Mouse (Mus musculus) T-cell, adult 2 months (primary cell): Measurements from ENCODE around the gene Pex14.

Source experiments
- DNase-seq: peaks from one replicate; pipeline ENCODE4 v3.0.0; 2022; ENCODE audit warnings: low spot score

Gene Pex14

DNA sequence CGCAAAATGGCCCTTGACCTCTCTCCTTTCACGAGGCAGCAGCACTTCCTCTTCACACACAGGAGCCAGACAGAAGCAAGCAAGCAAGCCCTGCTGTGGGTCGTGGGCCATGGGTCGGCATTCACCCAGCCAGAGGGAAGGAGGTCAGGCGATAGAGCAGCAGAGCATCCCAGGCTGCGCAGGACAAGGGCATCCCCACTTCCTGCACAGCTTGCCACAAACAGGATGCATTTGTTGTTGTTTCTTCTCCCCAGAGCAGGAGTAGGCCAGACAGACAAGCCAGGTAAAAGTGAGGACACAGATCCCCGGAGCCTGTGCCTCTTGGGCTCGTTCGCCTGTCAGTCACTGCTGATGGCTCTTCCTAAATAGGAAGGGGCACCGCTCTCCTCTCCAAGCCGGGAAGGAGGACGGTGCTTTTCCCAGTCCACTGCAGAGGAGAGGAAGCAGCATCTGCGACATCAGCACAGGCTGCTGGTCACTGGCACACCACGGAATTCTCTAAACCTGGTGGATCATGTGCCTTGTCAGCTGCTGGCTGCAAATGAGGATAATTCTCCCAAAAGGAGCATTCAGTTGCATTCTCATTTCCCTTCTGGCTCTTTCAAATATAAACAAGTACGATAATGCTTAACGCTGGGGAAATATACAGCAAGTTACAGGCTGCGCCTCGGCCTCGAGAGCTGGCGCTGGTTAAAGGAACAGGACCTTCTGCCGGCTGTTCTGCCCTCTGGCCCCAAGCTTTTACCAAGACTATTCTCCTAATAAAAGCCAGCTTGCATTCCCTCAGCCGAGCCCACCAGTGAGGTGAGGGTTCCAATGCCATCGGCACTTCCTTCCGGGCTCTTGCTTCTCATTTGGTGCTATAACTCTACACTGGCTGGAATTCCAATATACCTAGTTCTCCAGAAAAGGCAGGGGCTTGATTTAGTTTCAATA is 113.9 kb downstream of the Pex14 start:
- no peak for DNase-seq

DNA sequence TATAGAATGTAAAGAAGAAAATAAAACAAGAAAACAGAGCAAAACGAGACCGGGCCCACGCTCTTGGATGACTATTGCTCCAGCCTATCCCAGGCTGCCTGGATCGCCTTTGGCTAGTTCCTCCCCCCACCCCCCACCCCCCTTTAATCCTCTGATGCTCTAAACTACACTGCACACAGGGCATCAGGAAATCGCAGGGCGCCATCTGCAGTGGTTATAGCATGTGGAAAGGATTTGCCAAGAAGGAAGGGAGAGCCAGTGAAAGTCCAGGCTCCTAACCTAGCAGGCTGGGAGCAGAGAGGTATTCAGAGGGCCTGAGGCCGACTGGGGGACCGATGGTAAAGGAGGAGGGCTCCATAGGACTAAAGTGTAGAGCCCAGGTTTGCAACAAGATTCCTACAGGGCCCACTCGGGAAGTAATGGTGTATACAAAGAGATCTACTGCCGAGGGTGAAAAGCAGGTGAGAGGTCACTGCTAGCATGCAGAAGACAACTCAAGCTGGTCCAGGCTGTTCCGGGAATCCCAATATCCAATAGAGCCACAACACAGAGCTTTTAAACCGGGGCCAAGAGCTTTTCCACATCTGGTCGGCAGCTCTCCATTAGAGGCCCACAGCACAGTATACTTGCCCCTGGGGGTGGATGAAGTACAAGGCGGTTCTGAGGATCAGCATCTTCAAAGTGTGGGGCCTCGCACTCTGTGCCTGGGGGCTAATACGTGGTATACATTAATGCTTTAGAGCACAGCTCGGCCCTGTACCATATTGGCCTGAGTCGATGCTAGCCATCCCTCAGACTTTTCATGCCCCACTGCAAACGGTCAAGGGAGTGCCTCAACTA is 114.8 kb downstream of the Pex14 start:
- no peak for DNase-seq

DNA sequence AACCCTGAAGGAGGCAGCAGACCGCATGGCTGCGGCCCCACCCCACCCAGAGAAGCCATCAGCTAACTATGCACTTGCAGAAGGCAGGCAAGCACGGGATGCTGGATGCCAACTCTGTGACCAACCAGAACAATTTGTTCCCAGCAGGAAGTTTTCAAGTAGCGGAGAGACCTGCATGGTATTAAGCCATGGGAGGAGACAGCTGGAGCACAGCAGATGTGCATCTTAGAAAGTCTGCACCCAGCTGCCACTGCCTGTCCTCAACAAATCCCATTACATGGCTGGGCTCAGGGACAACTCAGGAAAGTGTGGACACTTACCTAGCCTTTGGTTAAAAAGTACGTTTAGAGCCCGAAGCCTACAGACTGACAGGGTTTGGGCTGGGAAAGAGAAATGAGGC is 117.4 kb downstream of the Pex14 start:
- DNase-seq: no peak

DNA sequence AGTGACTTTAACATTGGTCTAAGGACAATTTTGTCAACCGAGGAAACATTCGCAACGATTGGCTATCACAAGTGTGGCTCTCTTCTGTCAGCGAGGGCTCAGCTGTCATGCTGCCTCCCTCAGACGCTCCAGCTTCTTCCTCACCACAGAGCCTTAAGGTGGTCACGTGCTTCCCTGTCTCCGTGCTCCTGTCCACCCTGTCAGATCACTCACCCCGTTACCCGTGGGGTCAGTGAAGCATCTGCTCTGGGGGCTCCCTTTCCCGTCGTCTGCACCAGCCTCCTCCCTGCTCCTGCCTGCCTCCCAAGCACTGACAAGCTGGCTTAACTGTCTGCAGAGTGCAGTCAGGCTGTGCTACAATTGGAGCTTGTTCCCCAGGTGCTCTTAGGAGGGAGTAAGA is 119.8 kb downstream of the Pex14 start:
- no peak for DNase-seq

DNA sequence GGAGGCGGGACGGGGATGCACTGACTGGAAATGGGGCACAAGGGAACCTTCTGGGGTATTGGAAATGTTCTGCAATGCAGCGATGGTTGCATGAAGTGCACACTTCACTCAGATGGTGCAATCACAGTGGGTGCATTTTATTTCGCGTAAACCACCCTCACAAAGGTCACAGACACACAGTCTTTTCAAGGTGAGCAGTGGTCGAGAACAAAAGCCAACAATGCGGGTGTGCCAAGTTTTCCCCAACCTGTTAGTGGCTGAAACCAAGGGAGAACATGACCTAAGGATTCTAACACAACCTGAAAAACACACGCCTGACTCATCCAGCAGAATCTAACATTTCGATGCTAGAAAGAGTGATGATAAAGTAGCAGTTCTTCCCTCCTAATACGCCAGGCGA is 120.8 kb downstream of the Pex14 start:
- DNase-seq: no peak

DNA sequence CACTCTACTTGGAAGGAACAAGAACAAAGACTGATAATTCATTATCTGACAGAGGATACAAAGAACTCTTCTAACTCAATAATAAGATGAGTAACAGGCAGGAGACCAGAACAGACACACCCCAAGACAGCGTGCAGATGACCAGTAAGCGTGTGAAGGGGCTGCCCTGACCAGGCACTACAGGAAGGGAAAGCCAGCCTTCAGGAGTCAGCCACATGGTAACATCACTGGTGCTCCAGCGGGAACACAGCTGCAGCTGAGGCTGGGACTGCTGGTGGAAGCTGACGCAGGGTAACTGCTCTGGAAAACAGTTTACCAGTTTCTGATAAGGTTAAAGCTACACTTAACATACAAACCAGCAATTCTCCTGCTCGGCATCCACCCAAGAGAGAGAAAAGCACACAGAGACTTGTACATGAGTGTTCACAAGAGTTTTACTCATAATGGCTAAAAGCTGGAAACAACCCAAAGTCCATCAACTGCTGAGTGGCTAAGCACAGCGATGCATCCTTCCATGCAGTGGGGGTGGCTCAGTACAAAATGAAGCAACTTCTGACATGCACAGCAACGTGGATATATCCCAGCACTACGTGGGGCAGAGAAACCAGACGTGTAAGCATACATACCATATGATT is 121.3 kb downstream of the Pex14 start:
- DNase-seq: no peak

DNA sequence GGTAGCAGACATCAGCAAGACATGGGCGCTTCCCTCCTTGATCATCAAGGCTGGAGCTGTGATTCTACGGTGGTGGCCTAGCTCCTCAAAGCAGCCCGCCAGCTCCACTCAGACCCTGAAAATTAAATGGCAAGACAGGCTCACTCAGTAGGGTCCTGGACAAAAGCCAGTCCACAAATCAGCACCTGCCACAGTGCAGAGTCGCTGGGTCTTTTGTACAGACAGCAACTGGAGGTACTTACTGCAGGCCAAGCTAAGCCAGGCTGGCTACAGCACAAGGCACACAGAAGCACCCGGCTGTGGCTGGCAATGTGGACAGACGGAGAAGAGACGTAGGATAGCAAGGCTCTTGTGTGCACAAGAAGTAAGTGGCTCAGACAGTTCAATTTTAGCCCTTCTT is 124.8 kb downstream of the Pex14 start:
- DNase-seq: no peak

DNA sequence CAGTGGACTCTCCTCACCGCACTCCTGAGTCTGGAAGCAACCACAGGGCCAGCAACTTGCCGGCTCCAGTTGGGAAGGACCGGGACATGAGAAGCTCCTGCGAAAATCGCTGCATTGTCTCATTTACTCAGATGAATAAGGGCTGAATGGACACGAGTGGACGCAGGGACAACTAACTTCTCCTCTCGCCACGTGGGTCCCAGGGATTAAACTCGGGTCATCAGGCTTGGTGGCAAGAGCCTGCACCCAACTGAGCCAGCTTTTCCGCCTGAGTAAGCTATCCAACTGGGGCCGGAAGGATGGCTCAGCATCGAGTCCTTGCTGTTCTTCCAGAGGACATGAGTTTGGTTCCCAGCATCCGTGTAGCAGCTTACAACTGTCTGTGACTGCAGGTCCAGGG is 126.3 kb downstream of the Pex14 start:
- no peak for DNase-seq

DNA sequence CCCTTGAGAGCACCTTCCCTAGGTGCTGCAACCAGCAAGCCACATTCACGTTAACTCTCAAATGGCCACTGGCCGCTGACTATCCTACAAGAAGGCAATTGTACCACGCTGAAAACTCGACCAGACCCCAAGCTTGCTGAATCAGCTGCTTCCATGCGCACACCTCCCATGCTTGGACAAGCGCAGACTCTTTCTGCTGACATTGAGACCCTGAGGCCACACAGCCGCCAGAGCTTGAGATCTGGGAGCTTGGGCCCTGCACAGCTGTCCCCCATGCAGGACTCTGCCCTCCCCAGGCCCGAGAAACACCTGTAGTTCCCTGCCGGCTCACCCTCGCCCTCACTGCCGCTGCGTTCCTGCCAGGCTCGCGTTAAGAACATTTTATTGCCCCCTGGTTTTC is 127.0 kb downstream of the Pex14 start:
- no peak for DNase-seq

DNA sequence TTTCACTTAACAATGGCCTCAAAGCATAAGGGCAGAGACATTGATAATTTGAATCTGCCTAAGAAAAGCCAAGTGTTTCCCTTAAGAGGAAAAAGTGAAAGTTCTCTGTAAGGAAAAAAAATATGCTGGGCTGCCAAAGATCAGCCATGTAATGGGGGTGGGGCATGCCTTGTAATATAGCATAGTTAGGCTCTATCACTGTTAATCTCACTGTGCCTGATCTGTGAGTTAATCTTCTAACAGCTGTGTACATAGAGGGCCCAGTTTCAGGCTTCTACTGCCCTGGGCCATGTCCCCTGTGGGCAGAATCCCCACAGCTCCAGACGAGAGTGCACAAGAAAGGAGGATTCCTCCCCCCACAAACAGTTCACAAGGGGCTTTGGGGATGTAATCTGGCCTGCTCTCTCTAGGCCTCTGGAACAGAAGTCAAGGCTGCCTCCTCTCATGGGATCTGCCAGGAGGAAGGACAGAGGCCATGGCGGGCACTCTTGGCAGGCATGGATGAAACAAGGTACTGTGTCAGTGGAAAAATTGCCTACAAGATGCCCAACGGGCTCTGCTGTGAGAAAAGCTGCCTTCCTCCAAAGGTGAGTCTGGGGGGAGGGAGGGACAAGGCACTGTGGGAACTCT is 127.9 kb downstream of the Pex14 start:
- DNase-seq: no peak

DNA sequence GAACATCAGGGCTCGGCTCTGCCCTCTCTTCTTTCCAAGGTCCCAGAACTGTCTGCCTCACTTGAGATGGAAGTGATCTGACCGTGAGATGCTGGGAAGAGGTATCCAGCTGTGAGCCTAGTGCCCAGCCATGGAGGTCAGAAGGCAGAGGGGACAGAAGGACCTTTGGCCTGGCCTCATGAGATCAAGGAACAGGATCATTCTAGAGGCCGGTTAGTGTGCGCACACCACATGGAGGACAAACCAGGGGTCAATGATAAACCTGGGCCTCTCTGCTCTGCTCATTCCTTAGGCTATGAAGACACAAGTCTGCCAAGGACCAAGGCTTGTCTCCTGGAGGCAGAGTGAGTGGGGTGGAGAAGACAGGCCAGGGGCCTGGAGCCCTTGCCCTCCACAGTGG is 128.9 kb downstream of the Pex14 start:
- DNase-seq: no peak

DNA sequence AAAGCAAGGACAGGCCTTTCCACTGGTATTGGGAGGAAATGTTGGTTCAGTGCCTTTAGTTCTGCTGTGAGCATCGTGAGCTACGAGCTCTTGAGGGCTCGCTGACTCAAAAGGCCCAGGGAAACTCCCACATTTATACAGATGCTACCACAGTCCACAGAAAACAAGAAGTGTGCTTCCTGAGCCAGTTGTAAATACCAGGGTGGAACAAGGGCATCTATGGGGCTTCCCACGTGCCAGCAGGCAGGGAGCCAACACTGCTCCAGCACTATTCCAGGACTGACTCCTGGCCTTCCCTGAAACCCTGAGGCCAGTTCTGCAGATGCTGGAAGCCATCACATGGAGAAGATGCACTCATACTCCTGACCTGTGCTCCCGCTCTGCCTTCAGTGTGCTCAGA is 130.1 kb downstream of the Pex14 start:
- DNase-seq: no peak

DNA sequence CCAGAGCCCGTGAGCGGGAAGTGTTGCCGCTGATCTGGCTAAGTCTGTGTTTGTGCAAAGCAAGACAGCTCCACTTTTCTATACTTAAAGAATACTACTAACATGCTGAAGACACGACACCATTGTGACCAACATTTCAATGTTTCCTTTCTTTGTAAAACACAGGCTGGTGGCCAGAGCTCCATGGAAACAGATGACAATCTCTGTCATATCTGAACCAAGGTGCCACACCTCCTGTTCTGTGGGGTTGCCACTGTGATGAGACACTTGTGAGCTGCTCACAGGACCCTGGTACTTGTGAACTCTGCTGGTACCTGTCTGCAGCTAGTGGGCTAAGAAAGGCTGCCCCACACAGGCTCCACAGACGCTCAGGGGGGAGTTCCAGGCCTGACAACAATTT is 130.8 kb downstream of the Pex14 start:
- no peak for DNase-seq

DNA sequence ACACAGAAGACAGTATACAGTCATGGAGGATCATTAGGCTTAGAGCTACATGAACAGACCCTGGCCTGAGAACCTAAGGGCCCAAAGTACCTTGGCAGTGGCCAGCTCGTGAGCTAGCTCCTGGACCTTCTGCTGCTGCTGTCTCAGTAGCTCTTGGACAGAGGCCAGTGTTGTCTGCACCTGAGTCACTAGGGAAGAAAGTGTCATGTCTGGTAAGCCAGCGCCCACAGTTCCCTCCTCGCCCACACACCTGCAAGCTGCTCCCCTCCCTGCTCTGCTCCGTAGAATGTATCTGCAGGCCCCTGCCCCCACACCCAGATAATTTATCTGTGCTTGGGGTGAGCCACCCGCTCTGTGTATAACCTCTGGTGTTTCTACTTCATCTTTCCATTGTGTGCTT is 133.5 kb downstream of the Pex14 start:
- no peak for DNase-seq

DNA sequence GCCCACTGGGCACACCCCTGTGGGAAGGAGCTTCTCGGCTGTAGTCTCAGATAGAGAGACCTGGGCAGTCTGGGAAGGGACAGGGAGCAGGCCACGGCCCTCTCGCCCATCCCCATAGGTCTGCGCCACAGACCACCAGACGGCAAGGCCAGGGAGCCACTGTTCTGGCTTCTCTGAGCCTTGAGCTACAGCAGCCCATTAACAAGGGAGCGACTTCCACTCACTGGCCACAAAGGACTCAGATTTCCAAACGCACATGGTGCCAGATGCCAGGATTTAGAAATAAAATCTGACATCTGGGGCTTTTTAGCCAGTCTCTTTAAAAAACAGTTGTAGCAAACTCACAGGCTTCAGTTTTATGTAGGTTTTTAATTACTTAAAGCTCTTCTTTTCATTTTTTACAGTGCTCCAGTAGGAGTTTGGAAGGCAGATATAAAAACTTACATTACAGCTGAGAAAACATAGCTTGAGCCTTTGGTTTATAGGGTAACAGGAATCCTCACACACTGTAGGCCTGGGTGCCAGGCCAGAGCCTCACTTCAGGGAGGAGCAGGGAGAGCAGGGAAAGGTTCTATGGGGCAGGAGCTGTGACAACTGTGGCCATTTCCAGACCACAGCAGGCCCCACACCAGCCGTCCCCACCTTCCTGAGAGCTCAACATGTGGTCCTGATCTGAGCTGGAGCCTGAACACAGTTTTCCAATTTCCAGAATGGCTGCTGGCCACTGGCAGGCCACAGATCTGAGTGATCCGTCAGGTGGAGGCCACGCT is 134.9 kb downstream of the Pex14 start:
- no peak for DNase-seq

DNA sequence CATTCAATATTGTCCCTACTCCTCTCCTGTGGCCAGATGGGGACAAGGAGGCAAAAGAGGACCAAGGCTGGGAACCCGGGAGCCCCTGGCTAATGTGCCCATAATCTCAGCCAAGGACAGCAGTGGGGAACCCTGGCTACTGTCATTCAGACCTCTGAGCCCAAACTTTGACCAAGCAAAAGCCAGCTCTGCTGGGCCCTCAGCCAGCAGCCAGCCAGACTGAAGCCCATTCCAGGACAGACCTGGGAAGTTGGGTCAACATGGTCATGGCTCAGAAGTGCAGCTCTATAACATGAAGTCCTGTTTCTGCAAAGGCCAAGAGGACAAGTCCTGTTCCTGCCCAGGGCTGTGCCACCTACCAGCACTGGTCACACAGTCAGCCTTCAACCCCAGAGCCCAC is 137.6 kb downstream of the Pex14 start:
- DNase-seq: no peak

DNA sequence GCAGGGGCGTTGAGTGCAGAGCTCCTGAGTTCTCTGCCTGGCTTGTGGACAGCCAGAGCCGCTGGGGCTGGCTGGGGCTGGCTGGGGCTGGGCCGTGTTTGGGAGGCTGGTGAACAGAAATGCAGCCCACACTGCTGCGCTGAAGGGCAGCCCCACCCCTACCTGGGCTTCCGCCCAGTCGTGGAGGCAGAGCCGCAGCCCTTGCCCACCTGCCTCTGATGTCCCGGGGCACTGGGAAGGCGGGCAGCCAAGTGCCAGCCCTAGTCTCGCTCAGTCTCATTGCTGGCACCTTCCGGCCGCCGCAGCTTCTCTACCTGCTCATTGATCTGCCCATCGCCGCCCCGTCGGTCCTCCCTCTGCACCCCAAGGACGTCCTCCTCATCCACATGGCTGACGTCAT is 138.6 kb downstream of the Pex14 start:
- no peak for DNase-seq

DNA sequence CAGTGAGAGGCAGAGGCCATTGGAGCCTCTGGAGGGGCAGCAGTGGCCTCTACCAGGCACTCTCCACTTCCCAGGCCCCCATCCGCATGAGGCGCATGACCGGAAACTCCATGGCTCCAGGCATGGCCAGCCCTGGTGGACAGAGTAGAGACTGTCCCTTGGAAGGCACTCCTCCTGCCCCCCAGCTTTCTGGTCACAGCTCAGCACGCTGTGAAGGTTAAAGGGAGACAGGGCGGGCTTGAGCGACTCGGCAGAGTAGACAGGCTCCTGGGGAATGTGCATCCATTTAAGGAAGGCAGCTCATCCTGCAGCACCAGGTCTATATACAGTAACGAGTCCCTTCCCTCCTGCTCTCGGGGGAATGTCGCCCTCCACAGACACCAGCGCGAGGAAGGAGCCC is 139.7 kb downstream of the Pex14 start:
- no peak for DNase-seq

DNA sequence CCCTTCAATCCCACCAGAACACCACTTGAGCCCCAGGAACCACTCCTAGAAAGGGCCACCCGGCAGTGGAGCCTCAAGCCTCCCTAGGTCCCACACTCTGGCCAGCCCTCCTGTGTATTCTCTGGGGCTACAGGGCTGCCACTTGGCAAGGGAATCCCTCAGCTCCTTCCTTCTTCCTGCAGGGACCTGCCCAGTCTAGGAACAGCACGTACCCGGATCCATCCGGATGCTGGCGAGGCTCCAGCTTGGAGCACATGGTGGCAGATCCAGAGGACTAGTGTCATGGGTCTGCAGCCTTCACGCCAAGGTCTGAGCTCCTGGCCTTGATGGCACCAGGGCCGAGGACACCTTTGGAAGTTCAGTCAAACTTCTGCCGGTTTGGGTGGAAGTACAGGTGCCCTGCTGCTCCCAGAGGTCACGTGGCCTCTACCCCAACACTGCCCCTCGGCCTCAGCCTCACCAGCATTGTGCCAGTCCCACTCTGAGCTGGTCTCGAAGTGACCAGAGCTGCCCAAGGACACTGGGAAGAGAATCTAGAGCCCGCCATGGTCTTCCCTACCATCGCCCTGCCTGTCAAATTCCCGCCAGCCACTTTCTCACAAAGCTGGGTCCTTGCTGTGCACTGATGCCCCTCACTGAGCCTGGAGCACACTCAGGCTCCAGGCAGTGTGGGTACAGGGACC is 144.4 kb downstream of the Pex14 start:
- no peak for DNase-seq

DNA sequence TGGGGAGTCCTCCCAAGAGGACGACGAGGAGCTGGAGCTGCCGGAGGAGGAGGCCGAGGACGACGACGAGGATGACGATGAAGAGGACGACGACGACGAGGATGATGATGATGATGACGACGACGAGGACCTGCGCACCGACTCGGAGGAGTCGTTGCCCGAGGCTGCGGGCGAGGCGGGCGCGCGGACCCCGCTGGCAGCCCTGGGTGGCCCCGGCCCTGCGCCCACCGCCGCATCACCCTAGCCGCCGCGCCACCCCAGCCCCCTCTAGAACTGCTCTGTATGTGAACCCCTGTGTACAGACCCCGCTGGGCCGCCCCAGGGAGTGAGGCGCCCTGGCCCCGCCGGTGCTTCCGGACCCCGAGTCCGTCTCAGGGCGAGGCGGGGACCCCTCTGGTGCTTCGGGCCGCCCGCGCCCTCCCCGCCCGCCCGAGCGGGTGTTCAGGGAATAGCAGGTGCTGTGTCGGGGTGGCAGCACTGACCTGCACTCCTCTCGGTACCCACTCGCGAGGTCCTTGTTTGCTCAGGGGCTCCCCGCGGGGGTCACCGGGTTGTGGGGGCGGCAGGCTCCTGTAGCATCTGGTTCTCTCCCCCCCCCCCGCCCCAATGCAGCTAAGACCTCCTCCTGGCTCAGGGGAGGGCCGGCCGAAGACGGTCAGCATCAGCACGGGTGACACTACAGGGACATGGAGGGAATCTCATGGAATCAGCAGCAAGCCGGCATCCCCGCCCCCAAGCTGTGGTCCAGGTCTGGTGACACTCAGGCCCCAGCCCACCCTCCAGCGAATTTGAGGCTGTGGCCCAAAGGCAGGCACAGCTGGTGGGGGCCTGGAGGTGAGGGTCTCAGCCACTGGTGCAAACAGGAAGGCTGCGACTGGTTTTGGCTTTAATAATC is 147.1 kb downstream of the Pex14 start:
- DNase-seq: no peak
